Mouse (Mus musculus): ENCODE measurements around the gene Ctf2.

Gene Ctf2

DNA sequence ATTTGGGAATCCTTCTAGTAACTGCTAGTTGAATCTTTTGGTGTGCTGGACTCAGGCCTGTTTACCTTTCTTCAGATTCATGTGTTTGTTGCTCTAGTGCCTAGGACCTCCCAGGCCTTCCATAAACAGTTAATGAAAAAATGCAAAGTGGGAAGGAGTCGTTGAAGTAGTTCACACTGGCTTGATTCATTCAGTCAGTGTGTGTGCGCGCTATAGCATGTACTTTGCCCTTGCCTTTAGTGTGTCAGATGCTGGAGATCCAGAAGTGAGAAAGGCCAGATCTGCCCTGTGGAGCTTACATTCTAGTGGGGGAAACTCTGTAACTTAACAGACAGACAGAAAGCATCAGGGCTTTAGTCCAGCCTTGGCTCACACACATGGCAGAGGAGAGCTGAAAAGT lies 28.5 kb upstream of the Ctf2 start:
- DNase-seq (ENCODE audit: low read depth, low spot score) = no peak

DNA sequence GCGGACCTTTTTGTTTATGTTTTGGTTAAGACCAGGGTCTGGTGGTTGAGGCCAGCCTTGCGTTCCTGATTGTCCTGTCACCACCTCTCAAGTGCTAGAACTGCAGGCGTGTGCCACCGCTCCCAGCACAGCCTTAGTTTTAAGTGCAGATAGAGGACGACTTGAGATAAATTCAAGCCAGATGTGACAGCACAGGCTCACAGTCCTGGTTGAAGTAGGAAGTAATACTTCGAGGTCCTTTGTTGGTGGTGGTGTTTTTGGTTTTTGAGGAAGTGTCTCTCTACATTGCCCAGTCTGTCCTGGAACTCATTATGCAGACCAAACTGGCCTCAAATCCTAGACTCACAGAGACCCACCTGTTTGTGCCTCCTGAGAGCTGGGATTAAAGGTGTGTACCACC lies 27.8 kb upstream of the Ctf2 start:
- DNase-seq (ENCODE audit: low read depth, low spot score) = no peak

DNA sequence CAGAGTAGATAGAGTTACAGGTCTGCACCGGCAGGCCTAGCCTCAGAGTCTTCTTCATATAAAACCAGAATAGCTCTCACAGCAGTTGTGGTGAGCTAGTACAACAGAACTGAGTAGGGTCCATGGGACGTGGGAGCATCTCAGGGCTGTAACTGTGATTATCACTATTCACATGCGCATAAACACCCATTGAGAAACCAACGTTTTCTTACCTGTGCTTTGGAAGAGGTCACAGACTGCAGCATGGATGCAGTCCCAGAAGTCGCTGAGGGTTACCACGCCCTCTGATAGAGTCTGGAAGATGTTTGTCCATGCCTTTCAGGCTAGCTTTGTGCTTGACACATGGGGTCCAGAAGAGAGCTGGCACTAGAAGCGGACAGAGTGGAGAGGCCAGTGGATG lies 21.8 kb upstream of the Ctf2 start:
- DNase-seq (ENCODE audit: low read depth, low spot score) = no peak

- DNase-seq (ENCODE audit: low read depth, low spot score) = no peak
These were observed 21.2 kb upstream of the Ctf2 start for GRCm38 (mm10) chr7:127753158-127753557.

GRCm38 (mm10) chr7:127752069-127752468 lies 20.1 kb upstream of the Ctf2 start:
- DNase-seq (ENCODE audit: low read depth, low spot score) = no peak

DNA sequence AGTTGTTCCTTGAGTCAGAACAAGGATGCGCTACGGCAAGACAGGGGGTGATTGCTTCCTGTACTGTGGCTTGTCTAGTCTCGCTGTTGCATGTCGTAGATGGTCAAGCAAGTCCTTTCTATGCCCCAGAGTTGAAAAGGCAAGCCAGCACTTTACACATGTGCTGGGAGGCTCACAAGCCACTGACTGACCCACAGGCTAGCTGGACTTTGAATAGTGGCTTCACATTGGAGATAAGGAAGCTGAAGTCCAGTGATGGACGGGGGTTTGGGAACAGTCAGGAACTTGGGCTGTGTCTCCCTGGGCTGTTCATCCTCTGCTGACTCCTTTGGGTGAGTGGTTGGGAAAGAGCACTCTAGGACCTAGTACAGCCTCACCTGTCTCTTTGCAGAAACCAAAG lies 19.7 kb upstream of the Ctf2 start:
- DNase-seq (ENCODE audit: low read depth, low spot score) = no peak

DNA sequence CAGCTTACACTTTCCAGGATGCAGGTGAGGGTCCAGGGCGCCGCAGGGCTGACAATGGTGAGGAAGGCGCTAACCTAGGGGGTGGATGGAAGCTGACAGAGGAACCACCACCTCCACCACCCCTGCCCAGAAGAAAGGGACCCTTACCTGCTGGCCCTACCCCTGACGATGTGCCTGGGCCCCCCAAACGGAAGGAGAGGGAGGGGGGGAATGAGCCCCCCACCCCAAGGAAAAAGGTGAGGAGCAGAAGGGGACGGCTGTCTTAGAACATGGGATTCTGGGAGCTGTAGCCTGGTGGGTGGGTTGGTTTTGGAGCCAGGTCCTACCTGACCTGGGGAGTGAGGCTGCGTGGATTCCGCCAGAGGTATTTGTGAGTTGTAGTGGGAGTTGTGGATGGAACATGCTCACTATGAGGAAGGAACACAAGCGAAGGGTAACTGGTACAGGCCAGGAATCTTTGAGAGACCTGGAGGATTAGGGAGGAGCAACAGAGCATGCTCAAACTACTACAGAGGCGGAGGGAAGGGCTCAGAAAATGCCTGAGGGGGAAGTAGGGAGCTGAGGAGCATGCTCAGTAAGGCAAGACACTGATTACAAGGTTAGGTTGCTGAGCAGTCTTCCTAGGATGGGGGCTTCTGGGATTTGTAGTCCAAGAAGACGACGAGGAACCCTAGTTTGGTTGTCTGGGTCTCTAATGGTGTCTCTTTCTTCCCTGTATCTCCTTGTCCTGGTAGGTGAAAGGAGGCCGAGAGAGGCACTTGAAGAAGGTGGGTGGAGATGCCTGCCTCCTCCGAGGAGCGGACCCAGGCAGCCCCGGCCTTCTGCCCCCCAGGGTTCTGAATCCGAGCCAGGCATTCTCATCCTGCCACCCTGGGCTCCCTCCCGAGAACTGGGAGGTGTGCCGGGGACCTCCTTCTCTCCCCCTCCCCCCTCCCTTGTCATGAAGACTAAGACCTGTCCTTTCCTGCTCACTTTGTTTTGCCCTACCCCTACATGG lies 18.5 kb upstream of the Ctf2 start:
- DNase-seq (ENCODE audit: low read depth, low spot score) = no peak

DNA sequence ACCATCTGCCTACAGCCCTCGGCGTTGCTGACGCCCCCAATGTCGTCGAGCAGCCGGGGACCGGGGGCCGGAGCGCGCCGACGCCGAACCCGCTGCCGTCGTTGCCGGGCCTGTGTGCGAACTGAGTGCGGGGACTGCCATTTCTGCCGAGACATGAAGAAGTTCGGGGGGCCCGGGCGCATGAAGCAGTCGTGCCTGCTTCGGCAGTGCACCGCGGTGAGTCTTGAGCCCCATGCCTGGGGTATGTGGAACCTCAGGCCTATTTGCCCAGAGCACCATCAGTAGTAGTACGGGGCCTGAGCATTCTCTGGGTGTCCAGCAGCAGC lies 16.2 kb upstream of the Ctf2 start:
- no peak for DNase-seq (ENCODE audit: low read depth, low spot score)

GRCm38 (mm10) chr7:127747559-127748234 lies 15.7 kb upstream of the Ctf2 start:
- DNase-seq (ENCODE audit: low read depth, low spot score) = no peak

DNA sequence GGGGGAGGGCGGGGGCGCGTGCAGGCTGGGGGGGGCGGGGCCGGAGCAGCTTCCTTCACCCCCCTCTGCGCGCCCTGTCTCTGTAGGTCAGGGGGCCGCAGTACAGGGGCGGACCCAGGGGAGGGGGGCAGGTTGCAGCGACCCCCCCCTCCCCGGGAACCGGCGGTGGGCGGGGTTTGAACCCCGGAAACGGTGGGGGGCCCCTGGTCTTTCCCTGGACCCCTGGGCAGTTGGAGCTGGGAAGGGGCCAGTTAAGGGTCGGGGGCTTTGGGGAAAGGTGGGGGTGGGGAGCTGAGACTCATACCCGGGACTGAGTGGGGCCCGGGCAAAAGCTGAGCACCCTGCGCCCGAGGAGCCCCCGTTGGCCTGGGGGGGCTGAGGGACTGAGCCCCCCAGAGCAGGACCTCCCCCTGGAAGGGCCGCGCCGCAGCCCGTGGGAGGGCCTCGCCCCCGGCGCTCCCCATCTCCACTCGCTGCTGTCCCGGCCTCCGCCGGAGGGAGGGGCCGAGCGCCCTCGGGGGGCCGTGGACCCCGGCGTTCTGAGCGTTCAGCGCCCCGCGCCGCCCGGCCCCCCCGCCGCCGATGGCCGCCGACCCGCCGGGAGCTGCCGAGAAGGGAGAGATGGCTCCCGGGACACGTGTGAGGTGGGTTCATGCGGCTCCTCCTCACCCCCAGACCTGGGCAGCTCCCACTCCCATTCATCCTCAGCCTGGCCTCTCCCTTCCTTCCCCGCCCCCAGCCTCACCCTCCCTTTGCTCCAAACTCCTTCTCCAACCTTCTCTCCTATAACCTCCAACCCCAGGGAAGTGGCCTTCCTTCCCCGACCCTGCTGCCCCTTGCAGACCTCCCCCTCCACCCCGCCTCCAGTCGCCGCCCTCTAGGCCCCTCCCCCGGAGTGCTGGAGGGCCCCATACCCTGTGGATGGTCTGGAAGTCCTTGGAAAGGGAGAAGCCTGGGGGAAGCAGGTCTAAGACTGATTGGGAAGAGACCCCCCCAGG lies 14.8 kb upstream of the Ctf2 start:
- no peak for DNase-seq (ENCODE audit: low read depth, low spot score)

GRCm38 (mm10) chr7:127745652-127746493 lies 13.9 kb upstream of the Ctf2 start:
- DNase-seq (ENCODE audit: low read depth, low spot score) = peak; percentile 100

- DNase-seq (ENCODE audit: low read depth, low spot score) = peak; percentile 100
These were observed 13.3 kb upstream of the Ctf2 start for GRCm38 (mm10) chr7:127745251-127745651.

DNA sequence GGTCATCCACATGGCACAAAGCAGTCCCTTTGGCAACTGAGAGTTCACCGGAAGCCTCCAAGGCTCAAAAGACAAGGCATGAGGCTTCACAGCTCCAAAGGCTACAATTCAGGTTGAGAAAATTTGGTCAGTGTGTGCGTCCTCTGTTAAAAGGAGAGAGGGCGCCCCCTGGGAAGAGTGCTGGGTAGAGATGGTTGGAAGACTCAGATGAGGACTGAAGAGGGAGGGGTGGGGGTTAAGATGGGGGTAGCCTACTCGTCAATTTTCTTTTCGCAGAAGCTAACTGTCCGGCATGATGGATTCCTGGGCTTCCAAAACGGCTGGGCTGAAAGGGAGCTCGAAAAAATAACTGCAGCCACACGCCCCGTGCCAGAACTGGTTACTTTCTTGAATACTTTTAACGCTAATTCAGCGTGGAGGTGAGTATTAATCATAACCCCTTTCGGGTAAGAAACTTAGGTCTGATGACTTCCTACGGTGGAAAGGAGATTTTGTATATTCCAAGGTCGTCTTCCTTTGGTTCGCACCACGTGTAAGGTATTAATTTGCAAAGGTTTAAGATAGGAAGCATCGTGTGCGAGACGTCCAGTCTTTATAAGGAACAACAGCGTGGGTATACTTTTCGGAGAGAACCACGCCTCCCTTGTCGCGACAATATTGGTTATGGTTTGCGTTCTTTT lies 12.5 kb upstream of the Ctf2 start, which contains the start of gene Fbxl19:
Gene Fbxl19, plus strand, starts transcription at position 178 of the 680 bp plus-strand sequence.
- DNase-seq (ENCODE audit: low read depth, low spot score) = no peak

DNA sequence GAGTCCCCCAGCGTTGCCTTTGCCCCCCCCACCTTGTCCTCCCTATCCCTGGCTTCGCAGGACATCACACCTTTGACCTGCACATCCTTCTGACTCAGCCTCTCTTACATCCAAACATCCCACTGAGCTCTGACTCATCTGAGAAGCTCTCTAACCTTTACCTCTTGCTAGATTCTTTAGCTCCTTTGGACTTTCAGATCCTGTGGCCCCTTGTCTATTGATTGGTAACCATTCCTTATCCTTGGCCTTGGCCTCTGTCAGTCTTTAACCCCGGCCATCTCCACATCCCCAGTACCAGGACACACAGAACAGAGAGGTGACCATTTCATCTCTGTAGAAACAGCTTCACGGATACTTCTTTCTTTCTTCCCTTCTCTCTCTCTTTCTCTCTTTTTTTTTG lies 1.8 kb downstream of the Ctf2 start:
- no peak for DNase-seq (ENCODE audit: low read depth, low spot score)

DNA sequence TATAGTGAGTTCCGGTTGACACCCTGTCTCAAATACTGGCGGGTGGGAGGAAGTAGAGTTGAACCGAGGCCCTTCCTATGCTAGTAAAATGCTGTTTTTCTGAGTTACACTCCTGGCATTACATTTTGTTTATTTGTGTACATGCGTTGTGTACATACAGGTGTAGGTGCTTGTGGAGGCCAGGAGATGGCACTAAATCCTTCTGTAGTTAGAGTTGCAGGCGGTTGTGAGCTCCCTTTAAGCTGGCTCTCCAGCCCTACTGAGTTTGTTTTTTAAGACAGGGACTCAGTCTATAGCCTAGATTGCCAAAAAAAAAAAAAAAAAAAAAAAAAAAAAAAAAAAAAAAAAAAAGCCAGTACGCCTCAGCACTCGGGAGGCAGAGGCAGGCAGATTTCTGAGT lies 4.1 kb downstream of the Ctf2 start:
- DNase-seq (ENCODE audit: low read depth, low spot score) = no peak

GRCm38 (mm10) chr7:127725924-127726323 lies 6.0 kb downstream of the Ctf2 start:
- no peak for DNase-seq (ENCODE audit: low read depth, low spot score)

- DNase-seq (ENCODE audit: low read depth, low spot score) = no peak
These were observed 6.5 kb downstream of the Ctf2 start for GRCm38 (mm10) chr7:127725490-127725889.

DNA sequence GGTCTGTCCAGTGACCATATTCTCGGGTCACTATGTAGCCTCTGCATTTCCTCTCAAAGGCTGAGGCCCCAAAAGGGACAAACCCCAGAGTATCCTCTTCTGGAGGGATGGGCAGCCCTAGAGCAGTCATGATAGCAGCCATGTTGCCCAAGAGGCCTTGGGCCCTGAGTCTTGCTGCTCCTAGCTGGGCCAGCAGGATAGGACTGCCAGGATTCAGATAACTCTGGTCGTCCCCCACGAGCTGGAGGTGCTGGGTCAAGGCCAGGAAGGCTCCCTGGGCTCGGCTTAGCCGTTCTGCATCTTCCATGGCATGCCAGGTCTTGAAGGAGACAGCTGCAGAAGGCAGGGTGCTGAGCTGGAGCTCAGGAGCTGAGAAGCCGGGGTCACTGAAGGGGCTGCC lies 12.7 kb downstream of the Ctf2 start:
- no peak for DNase-seq (ENCODE audit: low read depth, low spot score)

DNA sequence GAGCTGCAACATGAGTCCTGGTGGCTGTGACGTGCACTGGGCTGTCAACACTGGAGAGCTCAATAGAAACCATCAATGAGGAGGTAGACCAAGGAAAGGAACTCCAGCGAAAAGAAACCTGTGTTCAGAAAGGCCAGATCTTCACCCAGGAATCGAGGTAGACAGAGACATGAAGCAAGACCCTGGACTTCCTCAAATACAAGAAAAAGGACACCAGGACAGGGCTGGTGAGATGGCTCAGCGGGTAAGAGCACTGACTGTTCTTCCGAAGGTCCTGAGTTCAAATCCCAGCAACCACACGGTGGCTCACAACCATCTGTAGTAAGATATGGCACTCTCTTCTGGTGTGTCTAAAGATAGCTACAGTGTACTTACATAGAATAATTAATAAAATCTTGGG lies 13.6 kb downstream of the Ctf2 start:
- no peak for DNase-seq (ENCODE audit: low read depth, low spot score)

GRCm38 (mm10) chr7:127716992-127717391 lies 15.0 kb downstream of the Ctf2 start:
- no peak for DNase-seq (ENCODE audit: low read depth, low spot score)

Data from brain, embryonic 18.5 days (tissue).